Mouse (Mus musculus) ES-Bruce4 (cell line): ENCODE measurements at regions not wholly inside any gene's neighbourhood (a gene's known extent, or its start where the extent isn't known, plus 50 kb on each side); places are given as distances from the start of the nearest gene placed in this dataset.

Experiments
- CTCF ChIP-seq: IDR thresholded peaks from one replicate; pipeline ENCODE4 v1.8.1; 2011; ENCODE audit warnings: low read depth, low read length
- EP300 ChIP-seq: IDR thresholded peaks from 2 replicates; pipeline ENCODE4 v1.6.1; 2011; ENCODE audit warnings: low read depth, low read length; ENCODE audit not compliant: insufficient read depth
- POLR2A ChIP-seq: IDR thresholded peaks from one replicate; pipeline ENCODE4 v1.8.1; 2011; ENCODE audit warnings: low read length; ENCODE audit not compliant: insufficient read depth

DNA sequence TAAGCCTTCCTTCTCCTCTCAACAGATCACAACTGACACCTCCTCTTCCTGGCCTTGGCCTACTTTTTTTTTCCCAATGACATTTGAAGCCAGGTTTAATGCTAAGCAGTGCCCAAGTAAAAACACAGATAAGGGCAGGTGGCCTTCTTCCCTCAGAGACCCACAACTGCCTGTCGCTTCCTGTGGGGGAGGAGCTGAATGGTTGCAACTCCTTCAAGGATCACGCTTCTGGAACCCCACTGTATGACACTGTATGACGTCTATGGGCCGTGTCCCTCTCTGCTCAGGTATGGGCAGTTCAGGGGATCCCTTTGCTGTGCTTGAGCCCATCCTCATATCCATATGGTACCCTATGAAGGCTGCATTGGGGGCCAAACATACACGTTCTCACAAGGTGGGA, 103.9 kb upstream of the Fhl2 start:
- no peak for TF ChIP-seq EP300
- TF ChIP-seq POLR2A: no peak
- no peak for TF ChIP-seq CTCF
